Mouse (Mus musculus): ENCODE measurements around the gene Acot5.
"Not testable (repeated sequence)": the region's sequence is repeated elsewhere in the genome, so short reads cannot be mapped to it uniquely, and the experiment has no call there.

The Acot5 gene

DNA sequence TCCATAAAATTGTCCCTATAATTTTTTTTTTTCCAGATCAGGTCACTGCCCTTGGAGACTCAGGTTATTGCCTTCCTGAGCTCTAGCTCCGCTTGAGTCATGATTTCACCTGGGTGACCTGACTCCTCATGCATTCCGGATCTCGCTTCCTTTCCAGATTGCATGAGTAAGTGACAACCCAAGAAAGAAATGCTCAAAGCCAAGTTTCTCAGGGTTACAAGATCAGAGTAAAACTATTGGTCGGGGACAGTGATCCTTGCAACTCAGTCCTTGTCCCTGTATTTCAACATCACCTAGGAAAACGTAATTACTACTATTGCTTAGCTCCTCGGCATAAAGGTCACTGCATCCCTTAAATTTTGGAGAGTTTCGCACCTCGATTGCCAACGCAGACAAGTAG lies at the start of gene Acot5:
Gene Acot5 (plus strand): TSS at position 340 of the 400 bp plus-strand sequence.
- no peak for DNase-seq (ENCODE audit: low read depth, low spot score)

GRCm38 (mm10) chr12:84020528-84020927 lies 48.6 kb upstream of the Acot5 start:
- peak; percentile 42 for DNase-seq (ENCODE audit: low read depth, low spot score)

GRCm38 (mm10) chr12:84022266-84022665 lies 46.9 kb upstream of the Acot5 start:
- not testable (repeated sequence) for DNase-seq (ENCODE audit: low read depth, low spot score)

GRCm38 (mm10) chr12:84023052-84023745 lies 45.9 kb upstream of the Acot5 start:
- DNase-seq (ENCODE audit: low read depth, low spot score): no peak

DNA sequence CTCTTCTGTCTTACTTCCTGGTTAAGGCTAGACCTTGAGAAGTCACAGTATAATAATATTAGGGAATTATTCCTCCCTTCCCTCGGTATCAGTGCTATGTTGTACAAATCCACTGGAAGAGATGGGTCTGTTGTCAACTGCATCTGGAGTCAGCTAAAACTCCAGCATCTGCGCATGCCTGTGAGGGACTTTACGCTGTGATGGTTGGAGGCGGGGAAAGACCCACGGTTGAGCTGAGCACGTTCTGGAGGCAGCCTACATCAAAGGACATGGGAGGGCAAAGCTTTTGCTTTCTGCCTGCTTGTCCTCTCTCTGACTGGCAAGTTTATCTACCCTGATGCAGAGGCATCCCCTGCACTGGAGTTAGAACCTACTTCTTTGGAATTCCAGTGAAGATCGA lies 43.2 kb upstream of the Acot5 start:
- no peak for DNase-seq (ENCODE audit: low read depth, low spot score)

DNA sequence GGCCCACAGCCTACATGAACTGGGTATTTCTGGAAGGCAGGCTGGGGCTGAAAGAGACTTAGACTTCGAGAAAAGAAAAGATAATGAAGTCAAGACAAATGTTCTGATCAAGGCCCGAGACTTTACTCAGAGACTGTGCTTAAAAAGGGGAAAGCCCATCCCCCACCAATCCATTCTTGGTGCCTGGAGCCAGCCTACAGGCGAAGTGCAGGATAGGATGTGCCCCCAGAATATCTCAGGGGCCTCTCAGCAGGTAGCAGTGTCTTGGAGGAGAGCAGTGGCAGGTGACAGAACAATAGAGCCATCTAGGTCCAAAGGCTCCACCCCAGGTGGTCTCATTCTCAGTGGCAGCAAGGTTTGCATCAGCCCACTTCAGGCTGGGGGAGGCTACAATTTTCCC lies 40.8 kb upstream of the Acot5 start:
- not testable (repeated sequence) for DNase-seq (ENCODE audit: low read depth, low spot score)

GRCm38 (mm10) chr12:84029043-84029442 lies 40.1 kb upstream of the Acot5 start:
- DNase-seq (ENCODE audit: low read depth, low spot score): not testable (repeated sequence)

GRCm38 (mm10) chr12:84030659-84031332 lies 38.3 kb upstream of the Acot5 start:
- DNase-seq (ENCODE audit: low read depth, low spot score): peak; percentile 91

DNA sequence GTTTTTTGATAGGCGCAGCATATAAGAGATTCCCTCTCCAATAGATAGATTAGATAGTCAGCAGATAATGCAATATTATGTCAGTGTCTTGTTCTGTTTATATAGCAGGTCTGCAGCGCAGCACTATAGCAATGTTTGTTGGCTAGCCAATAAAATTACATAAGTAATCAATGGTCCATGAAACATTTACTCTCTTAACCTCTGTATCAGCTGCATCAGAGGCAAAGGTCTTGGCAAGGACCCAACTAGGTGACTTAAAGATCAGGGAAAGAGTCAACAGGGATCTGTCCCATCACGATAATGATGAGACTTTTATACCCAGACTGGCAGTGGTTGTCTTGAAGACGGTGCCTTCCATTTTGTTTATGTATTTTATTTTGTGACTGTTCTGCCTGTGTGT lies 36.3 kb upstream of the Acot5 start:
- DNase-seq (ENCODE audit: low read depth, low spot score): no peak

- DNase-seq (ENCODE audit: low read depth, low spot score): not testable (repeated sequence)
Measured at GRCm38 (mm10) chr12:84033302-84033701, 35.8 kb upstream of the Acot5 start.

GRCm38 (mm10) chr12:84034108-84034507 lies 35.0 kb upstream of the Acot5 start:
- DNase-seq (ENCODE audit: low read depth, low spot score): no peak

GRCm38 (mm10) chr12:84038241-84038640 lies 30.9 kb upstream of the Acot5 start, which contains the start of gene Acot4:
Gene Acot4, plus strand, starts transcription at chr12:84038379.
- DNase-seq (ENCODE audit: low read depth, low spot score): not testable (repeated sequence)

- DNase-seq (ENCODE audit: low read depth, low spot score): not testable (repeated sequence)
Measured at GRCm38 (mm10) chr12:84038691-84039111, 30.4 kb upstream of the Acot5 start, which contains the start of gene Gm49366. Gene Gm49366, plus strand, starts transcription at chr12:84038935.

DNA sequence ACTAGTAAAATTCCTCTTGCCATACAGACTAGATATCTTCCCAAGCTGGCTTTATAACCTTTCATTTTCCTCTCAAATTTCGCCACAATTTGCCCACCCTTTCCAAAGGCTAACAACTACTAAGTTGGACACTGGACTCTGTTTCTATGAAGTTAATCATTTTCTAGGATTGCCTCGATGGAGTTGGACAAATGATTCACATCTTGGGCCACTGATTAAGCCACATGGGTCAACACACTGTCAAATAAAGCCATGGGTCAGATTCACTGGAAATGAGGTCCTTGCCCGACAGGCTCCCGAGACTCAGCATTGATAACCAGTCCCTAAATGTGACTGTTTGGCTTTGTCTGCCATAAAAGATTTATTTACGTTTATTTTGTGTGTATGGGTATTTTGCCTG lies 26.9 kb upstream of the Acot5 start:
- DNase-seq (ENCODE audit: low read depth, low spot score): no peak

GRCm38 (mm10) chr12:84044045-84044444 lies 25.1 kb upstream of the Acot5 start:
- DNase-seq (ENCODE audit: low read depth, low spot score): no peak

- peak; percentile 64 for DNase-seq (ENCODE audit: low read depth, low spot score)
Measured at GRCm38 (mm10) chr12:84046906-84047305, 22.2 kb upstream of the Acot5 start.

DNA sequence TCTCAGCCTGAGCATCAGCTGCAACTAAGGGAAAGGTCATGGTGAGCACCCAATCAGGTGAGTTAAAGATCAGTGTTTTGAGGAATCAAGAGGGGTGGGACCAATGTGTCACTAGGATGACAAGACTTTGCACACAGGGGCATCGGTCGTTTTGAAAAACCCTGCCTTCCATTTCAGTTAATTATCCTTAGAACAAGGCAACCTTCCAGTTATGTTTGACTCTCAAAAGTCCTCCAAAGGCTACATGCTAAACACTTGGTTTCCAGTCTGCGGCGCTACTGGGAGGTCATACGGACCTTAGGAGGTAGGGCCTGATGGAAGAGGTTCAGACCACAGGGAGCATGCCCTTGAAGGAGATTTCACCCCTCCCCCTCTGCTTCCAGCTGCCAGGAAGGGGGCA lies 18.4 kb upstream of the Acot5 start:
- not testable (repeated sequence) for DNase-seq (ENCODE audit: low read depth, low spot score)

- DNase-seq (ENCODE audit: low read depth, low spot score): no peak
Measured at GRCm38 (mm10) chr12:84051937-84052474, 17.1 kb upstream of the Acot5 start, which contains the start of gene Acot3. Gene Acot3, plus strand, starts transcription at chr12:84052144.

GRCm38 (mm10) chr12:84052609-84053008 lies 16.5 kb upstream of the Acot5 start:
- no peak for DNase-seq (ENCODE audit: low read depth, low spot score)

DNA sequence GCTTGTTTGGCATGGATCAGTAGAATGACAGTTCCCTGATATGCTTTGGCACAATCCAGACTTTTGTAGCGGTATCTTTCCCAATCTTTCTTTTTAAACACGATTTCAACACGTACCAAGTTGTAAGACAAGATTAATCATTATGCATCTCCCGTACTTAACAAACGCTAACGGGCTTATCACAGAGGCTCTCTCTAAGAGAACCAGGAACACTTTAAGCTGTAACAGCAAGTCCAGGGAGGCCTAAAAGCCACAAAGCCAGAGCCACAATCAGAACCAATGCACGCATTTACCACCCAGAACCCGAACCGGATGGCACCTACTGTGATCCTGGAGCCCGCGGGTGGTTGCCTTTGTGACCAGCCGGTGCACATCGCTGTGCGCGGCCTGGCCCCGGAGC lies 16.0 kb upstream of the Acot5 start:
- no peak for DNase-seq (ENCODE audit: low read depth, low spot score)

DNA sequence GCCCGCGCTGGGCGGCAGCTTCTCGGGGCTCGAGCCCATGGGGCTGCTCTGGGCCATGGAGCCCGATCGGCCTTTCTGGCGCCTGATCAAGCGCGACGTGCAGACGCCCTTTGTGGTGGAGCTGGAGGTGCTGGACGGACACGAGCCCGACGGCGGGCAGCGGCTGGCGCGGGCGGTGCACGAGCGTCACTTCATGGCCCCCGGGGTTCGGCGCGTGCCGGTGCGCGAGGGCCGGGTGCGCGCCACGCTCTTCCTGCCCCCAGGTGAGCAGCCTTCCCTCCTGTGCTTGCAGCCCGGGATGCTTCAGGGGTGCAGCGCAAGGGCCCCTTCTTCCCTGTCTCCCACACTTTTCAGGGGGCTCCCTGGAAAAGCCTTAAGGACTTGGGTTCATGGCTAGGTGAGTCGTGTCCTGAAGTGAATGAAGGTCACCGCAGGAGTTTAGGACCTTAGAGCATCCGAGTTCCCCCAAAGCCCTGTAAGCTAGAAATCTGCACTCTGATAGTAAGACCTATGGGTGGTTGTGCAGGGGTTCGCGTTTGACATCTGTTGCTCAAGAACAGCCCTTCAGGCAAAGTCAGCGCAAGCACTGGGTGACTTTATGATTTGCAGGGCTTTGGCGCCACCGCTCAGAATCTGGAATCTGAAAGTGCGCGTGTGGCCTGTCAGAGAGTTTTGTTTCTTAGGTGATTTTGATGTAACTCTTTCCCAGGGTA lies 15.3 kb upstream of the Acot5 start:
- DNase-seq (ENCODE audit: low read depth, low spot score): no peak

DNA sequence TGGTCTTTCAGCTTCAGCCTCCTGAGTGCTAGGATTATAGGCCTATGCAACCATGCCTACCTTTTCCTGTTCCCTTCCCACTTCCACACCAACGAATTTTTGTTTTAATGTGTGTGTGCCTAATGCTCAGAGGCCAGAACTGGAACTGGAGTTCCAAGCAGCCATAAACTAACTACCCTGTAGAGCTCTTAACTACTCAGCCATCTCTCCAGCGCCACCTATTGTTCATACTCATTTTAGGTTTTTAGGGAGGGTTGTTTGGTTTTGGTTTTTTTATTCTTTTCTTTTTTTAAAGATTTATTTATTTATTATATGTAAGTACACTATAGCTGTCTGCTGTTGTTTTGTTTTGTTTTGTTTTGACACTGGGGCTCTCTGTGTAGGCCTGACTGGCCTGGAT lies 8.2 kb upstream of the Acot5 start:
- peak; percentile 77 for DNase-seq (ENCODE audit: low read depth, low spot score)
